Comparison of ENCODE assay signal across 16 mouse cellular contexts in genomic region chr6:147607613-147608012, GRCm38 (mm10).
DNase-seq lines count a peak whose midpoint lies in the region; ATAC-seq and TF ChIP-seq lines count a peak whose summit lies in the region.
"Had no signal": no experiment of that assay in that cellular context is flagged by ENCODE, and none has a peak within 500 bp of the region (broad histone marks: within the 10 kb centered on the region; RNA-seq: fewer than 3 reads in every experiment).

No protein-coding gene starts in this region.

- no peaks in the 10 kb centered on the region for H3K9me3 ChIP-seq in heart, postnatal 0 days (replicated peaks; ENCODE audit: control insufficient read depth, low read length)
- H3K9me3 ChIP-seq in heart, embryonic 11.5 days (replicated peaks; ENCODE audit: control insufficient read depth, low read length): no peaks in the 10 kb centered on the region
- H3K9me3 ChIP-seq: embryonic facial prominence, embryonic 13.5 days; limb, embryonic 12.5 days; liver, embryonic 15.5 days; midbrain, embryonic 13.5 days had no signal

- H3K27ac ChIP-seq in heart, postnatal 0 days (ENCODE audit: low read depth): no peak overlapping the region
- no peak overlapping the region for H3K27ac ChIP-seq in heart, embryonic 11.5 days (ENCODE audit: low read depth, low read length)
- H3K27ac ChIP-seq: embryonic facial prominence, embryonic 13.5 days; limb, embryonic 12.5 days; liver, embryonic 15.5 days; midbrain, embryonic 13.5 days had no signal

- ATAC-seq in heart, postnatal 0 days (ENCODE audit: insufficient read depth, low read depth): peak; percentile 53; the same call in 1 of the 2 replicates
- no peak for ATAC-seq in heart, embryonic 11.5 days (replicated peaks; ENCODE audit: insufficient number of reproducible peaks, low FRiP score, low TSS enrichment)
- ATAC-seq: midbrain, embryonic 13.5 days had no signal

- no peak for TF ChIP-seq EP300 in heart, postnatal 0 days (IDR thresholded peaks at IDR 0.05; ENCODE audit: low read depth)

- no peak for TF ChIP-seq CTCF in heart, postnatal 0 days (IDR thresholded peaks at IDR 0.05; ENCODE audit: low read depth)

- H3K4me1 ChIP-seq in heart, postnatal 0 days (ENCODE audit: control insufficient read depth, insufficient read depth): no peaks in the 10 kb centered on the region
- H3K4me1 ChIP-seq in heart, embryonic 11.5 days (ENCODE audit: control insufficient read depth, insufficient read depth, low read length): peaks cover 16% of the 10 kb centered on the region
- H3K4me1 ChIP-seq: embryonic facial prominence, embryonic 13.5 days; limb, embryonic 12.5 days had no signal

- WGBS in heart, postnatal 0 days: 47% methylated on average over 6 of the region's 6 CpGs
- 37% methylated on average over 6 of the region's 6 CpGs for WGBS in heart, embryonic 11.5 days (ENCODE audit: insufficient replicate concordance)

- no peaks in the 10 kb centered on the region for H3K27me3 ChIP-seq in heart, postnatal 0 days (ENCODE audit: control insufficient read depth, insufficient read depth, low read length)
- no peaks in the 10 kb centered on the region for H3K27me3 ChIP-seq in heart, embryonic 11.5 days (ENCODE audit: control insufficient read depth, insufficient read depth, low read length)
- H3K27me3 ChIP-seq: embryonic facial prominence, embryonic 13.5 days; limb, embryonic 12.5 days; liver, embryonic 15.5 days; midbrain, embryonic 13.5 days had no signal

- no peak overlapping the region for H3K4me3 ChIP-seq in heart, postnatal 0 days (ENCODE audit: low read depth, low read length)
- H3K4me3 ChIP-seq in heart, embryonic 11.5 days (ENCODE audit: low read depth, low read length): no peak overlapping the region
- H3K4me3 ChIP-seq: embryonic facial prominence, embryonic 13.5 days; limb, embryonic 12.5 days; liver, embryonic 15.5 days; midbrain, embryonic 13.5 days had no signal

- no peaks in the 10 kb centered on the region for H3K36me3 ChIP-seq in heart, postnatal 0 days (replicated peaks; ENCODE audit: control insufficient read depth, insufficient read depth, low read length)
- H3K36me3 ChIP-seq in heart, embryonic 11.5 days (ENCODE audit: control insufficient read depth, insufficient read depth, low read length): no peaks in the 10 kb centered on the region
- H3K36me3 ChIP-seq: embryonic facial prominence, embryonic 13.5 days; limb, embryonic 12.5 days; liver, embryonic 15.5 days had no signal

- no peak for DNase-seq in heart, postnatal 0 days (ENCODE audit: low spot score)
- peak; percentile 33 for DNase-seq in right cerebral cortex, adult 18-20 months
- DNase-seq in right cerebral cortex, postnatal 14 days: no peak
- peak; percentile 28 to 51 for DNase-seq in layer of hippocampus, adult 8-10 months (ENCODE audit: low spot score in 2 of 2)
- DNase-seq in B cell, adult 2 months: no peak
- no peak for DNase-seq in c-Kit-positive CD71-positive TER-119-positive erythroid progenitor cells, embryonic 14.5 days (ENCODE audit: low spot score)
- DNase-seq: cerebellum, adult 11-12 months; kidney, adult 2 months; kidney, postnatal 36 days; lung, postnatal 14 days; right cerebral cortex, postnatal 4 days had no signal

- no peak overlapping the region for H3K4me2 ChIP-seq in heart, postnatal 0 days (ENCODE audit: low read depth, low read length)
- H3K4me2 ChIP-seq in heart, embryonic 11.5 days: no peak overlapping the region
- H3K4me2 ChIP-seq: embryonic facial prominence, embryonic 13.5 days; limb, embryonic 12.5 days; liver, embryonic 15.5 days; midbrain, embryonic 13.5 days had no signal

- H3K9ac ChIP-seq in heart, postnatal 0 days (replicated peaks; ENCODE audit: low read depth, low read length): no peak overlapping the region
- no peak overlapping the region for H3K9ac ChIP-seq in heart, embryonic 11.5 days (ENCODE audit: low read depth, low read length)
- H3K9ac ChIP-seq: embryonic facial prominence, embryonic 13.5 days; limb, embryonic 12.5 days; liver, embryonic 15.5 days; midbrain, embryonic 13.5 days had no signal

Comparison
In these comparisons a context has a peak if more than half of its experiments do, and no peak if none do; other contexts are left out.
1. DNase-seq: peak in right cerebral cortex, adult 18-20 months (single experiment) and layer of hippocampus, adult 8-10 months (2 of 2); none in heart, postnatal 0 days (single experiment), right cerebral cortex, postnatal 14 days (single experiment), B cell, adult 2 months (0 of 2) and c-Kit-positive CD71-positive TER-119-positive erythroid progenitor cells, embryonic 14.5 days (single experiment).